In genomic region chr7:19130657-19131056, GRCm38 (mm10) we compare ENCODE assay signal across 7 mouse cellular contexts. TPM values are rescaled to one million over a fixed set of nuclear protein-coding genes. Genes with fewer than 3 reads are reported as not detected.
DNase-seq lines count a peak whose midpoint lies in the region; ATAC-seq and TF ChIP-seq lines count a peak whose summit lies in the region.

No protein-coding gene starts in this region.

- H3K9ac ChIP-seq in neural tube, embryonic 11.5 days (ENCODE audit: low read length), result no peak overlapping the region; the same call in none of the 2 replicates
- H3K9ac ChIP-seq in neural tube, embryonic 15.5 days (replicated peaks), result peak overlapping the region; percentile 43

- H3K4me1 ChIP-seq in neural tube, embryonic 11.5 days (ENCODE audit: control insufficient read depth, insufficient read depth, low read length), result 0 out of 2 replicates have a peak, but pooled peaks cover 3% of the 10 kb centered on the region
- H3K4me1 ChIP-seq in embryonic fibroblast, embryonic 13.5 days (ENCODE audit: control insufficient read depth, insufficient read depth, low read length), result peaks cover 3% of the 10 kb centered on the region; the same call in 1 of the 2 replicates
- peaks cover 14% of the 10 kb centered on the region for H3K4me1 ChIP-seq in limb, embryonic 10.5 days
- peaks cover 19% of the 10 kb centered on the region for H3K4me1 ChIP-seq in neural tube, embryonic 15.5 days

- WGBS in neural tube, embryonic 11.5 days, result 36% methylated on average over 4 of the region's 4 CpGs
- WGBS in limb, embryonic 10.5 days, result 27% methylated on average over 4 of the region's 4 CpGs
- WGBS in neural tube, embryonic 15.5 days, result 24% methylated on average over 4 of the region's 4 CpGs

- H3K9me3 ChIP-seq in neural tube, embryonic 11.5 days (ENCODE audit: control insufficient read depth, low read length), result no peaks in the 10 kb centered on the region
- H3K9me3 ChIP-seq in limb, embryonic 10.5 days (replicated peaks), result no peaks in the 10 kb centered on the region
- no peaks in the 10 kb centered on the region for H3K9me3 ChIP-seq in neural tube, embryonic 15.5 days (replicated peaks)

- peak overlapping the region; percentile 57 for H3K4me2 ChIP-seq in neural tube, embryonic 11.5 days (ENCODE audit: low read depth)
- peak overlapping the region; percentile 66 for H3K4me2 ChIP-seq in neural tube, embryonic 15.5 days

- no peak for TF ChIP-seq POLR2A in embryonic fibroblast, embryonic 13.5 days (IDR thresholded peaks at IDR 0.05; ENCODE audit: low read depth, low read length)

- H3K36me3 ChIP-seq in neural tube, embryonic 11.5 days (ENCODE audit: control insufficient read depth, insufficient read depth, low read length), result 0 out of 2 replicates have a peak, but pooled peaks cover 2% of the 10 kb centered on the region
- H3K36me3 ChIP-seq in limb, embryonic 10.5 days, result peaks cover 49% of the 10 kb centered on the region
- peaks cover 6% of the 10 kb centered on the region for H3K36me3 ChIP-seq in neural tube, embryonic 15.5 days

- H3K27me3 ChIP-seq in neural tube, embryonic 11.5 days (ENCODE audit: control insufficient read depth, insufficient read depth, low read length), result no peaks in the 10 kb centered on the region
- H3K27me3 ChIP-seq in limb, embryonic 10.5 days (ENCODE audit: low read depth, poor library complexity, severe bottlenecking), result no peaks in the 10 kb centered on the region
- H3K27me3 ChIP-seq in neural tube, embryonic 15.5 days (replicated peaks), result no peaks in the 10 kb centered on the region

- no peak for ATAC-seq in neural tube, embryonic 11.5 days (ENCODE audit: insufficient read depth, low FRiP score, low TSS enrichment)
- no peak for ATAC-seq in neural tube, embryonic 15.5 days (ENCODE audit: low FRiP score)

- no peak for TF ChIP-seq CTCF in embryonic fibroblast, embryonic 13.5 days (IDR thresholded peaks at IDR 0.05; ENCODE audit: borderline replicate concordance, insufficient read depth, low read length)

- peak overlapping the region; percentile 77 for H3K27ac ChIP-seq in neural tube, embryonic 11.5 days (ENCODE audit: low read depth, low read length)
- peak overlapping the region; percentile 82 for H3K27ac ChIP-seq in embryonic fibroblast, embryonic 13.5 days (ENCODE audit: insufficient read depth, low read length)
- H3K27ac ChIP-seq in limb, embryonic 10.5 days, result peak overlapping the region; percentile 88
- H3K27ac ChIP-seq in neural tube, embryonic 15.5 days (replicated peaks), result peak overlapping the region; percentile 90

- DNase-seq in neural tube, embryonic 11.5 days (ENCODE audit: low spot score), result no peak
- no peak for DNase-seq in neural tube, embryonic 10.5 days (ENCODE audit: extremely low spot score, low spot score)
- no peak for DNase-seq in limb, embryonic 10.5 days (ENCODE audit: low spot score)
- no peak for DNase-seq in urinary bladder, adult 2 months (ENCODE audit: low spot score)
- DNase-seq in embryo, embryonic 10 days (ENCODE audit: low spot score), result no peak

- peak overlapping the region; percentile 27; the same call in 1 of the 2 replicates for H3K4me3 ChIP-seq in neural tube, embryonic 11.5 days (ENCODE audit: low read depth, low read length)
- H3K4me3 ChIP-seq in embryonic fibroblast, embryonic 13.5 days (ENCODE audit: insufficient read depth, low read length), result peak overlapping the region; percentile 30; the same call in 1 of the 2 replicates
- peak overlapping the region; percentile 55 for H3K4me3 ChIP-seq in limb, embryonic 10.5 days
- peak overlapping the region; percentile 50 for H3K4me3 ChIP-seq in neural tube, embryonic 15.5 days (replicated peaks)

RNA-seq across cellular contexts. Expression of gene Fbxo46, which starts 11.0 kb away (rescaled TPM):
- polyA plus RNA-seq in neural tube, embryonic 11.5 days (2014; fragmentation: Nextera tagmentation; extraction: Ambion mirVana), result 10.1 and 10.6 TPM in 2 replicates
- polyA plus RNA-seq in embryonic fibroblast, embryonic 13.5 days (2011; ENCODE audit: insufficient read length, low read depth, missing spikeins), result 4.8 and 7.1 TPM in 2 replicates
- polyA plus RNA-seq in limb, embryonic 10.5 days (2016; fragmentation: Nextera tagmentation; extraction: Ambion mirVana), result 15.2 and 19.6 TPM in 2 replicates
- polyA plus RNA-seq in neural tube, embryonic 15.5 days (2015; fragmentation: Nextera tagmentation; extraction: Ambion mirVana), result 15.5 and 17.0 TPM in 2 replicates
- 7.2 and 7.7 TPM in 2 replicates for polyA plus RNA-seq in urinary bladder, adult 2 months (2012; rRNA removed)

RNA-seq across cellular contexts. Expression of gene Gm4969, which starts 12.5 kb away (rescaled TPM):
- 1.3 and 1.4 TPM in 2 replicates for polyA plus RNA-seq in neural tube, embryonic 11.5 days (2014; fragmentation: Nextera tagmentation; extraction: Ambion mirVana)
- polyA plus RNA-seq in embryonic fibroblast, embryonic 13.5 days (2011; ENCODE audit: insufficient read length, low read depth, missing spikeins), result not detected in 2 replicates
- polyA plus RNA-seq in limb, embryonic 10.5 days (2016; fragmentation: Nextera tagmentation; extraction: Ambion mirVana), result 1.1 and 2.2 TPM in 2 replicates
- 7.5 and 8.2 TPM in 2 replicates for polyA plus RNA-seq in neural tube, embryonic 15.5 days (2015; fragmentation: Nextera tagmentation; extraction: Ambion mirVana)
- polyA plus RNA-seq in urinary bladder, adult 2 months (2012; rRNA removed), result 0.13 and 0.40 TPM in 2 replicates

RNA-seq across cellular contexts. Expression of gene Qpctl, which starts 18.4 kb away (rescaled TPM):
- polyA plus RNA-seq in neural tube, embryonic 11.5 days (2014; fragmentation: Nextera tagmentation; extraction: Ambion mirVana), result 12.9 and 13.9 TPM in 2 replicates
- 16.3 and 19.2 TPM in 2 replicates for polyA plus RNA-seq in embryonic fibroblast, embryonic 13.5 days (2011; ENCODE audit: insufficient read length, low read depth, missing spikeins)
- 12.5 and 14.4 TPM in 2 replicates for polyA plus RNA-seq in limb, embryonic 10.5 days (2016; fragmentation: Nextera tagmentation; extraction: Ambion mirVana)
- 21.7 and 24.5 TPM in 2 replicates for polyA plus RNA-seq in neural tube, embryonic 15.5 days (2015; fragmentation: Nextera tagmentation; extraction: Ambion mirVana)
- 11.1 and 13.1 TPM in 2 replicates for polyA plus RNA-seq in urinary bladder, adult 2 months (2012; rRNA removed)

RNA-seq across cellular contexts. Expression of gene Snrpd2, which starts 18.9 kb away (rescaled TPM):
- polyA plus RNA-seq in neural tube, embryonic 11.5 days (2014; fragmentation: Nextera tagmentation; extraction: Ambion mirVana), result 148 and 152 TPM in 2 replicates
- polyA plus RNA-seq in embryonic fibroblast, embryonic 13.5 days (2011; ENCODE audit: insufficient read length, low read depth, missing spikeins), result 70.0 and 71.3 TPM in 2 replicates
- polyA plus RNA-seq in limb, embryonic 10.5 days (2016; fragmentation: Nextera tagmentation; extraction: Ambion mirVana), result 176 and 199 TPM in 2 replicates
- polyA plus RNA-seq in neural tube, embryonic 15.5 days (2015; fragmentation: Nextera tagmentation; extraction: Ambion mirVana), result 122 and 124 TPM in 2 replicates
- 122 and 124 TPM in 2 replicates for polyA plus RNA-seq in urinary bladder, adult 2 months (2012; rRNA removed)

RNA-seq across cellular contexts. Expression of gene Gipr, which starts 35.3 kb away (rescaled TPM):
- 0.69 and 0.76 TPM in 2 replicates for polyA plus RNA-seq in neural tube, embryonic 11.5 days (2014; fragmentation: Nextera tagmentation; extraction: Ambion mirVana)
- not detected in 2 replicates for polyA plus RNA-seq in embryonic fibroblast, embryonic 13.5 days (2011; ENCODE audit: insufficient read length, low read depth, missing spikeins)
- 0.06 and 0.09 TPM in 2 replicates for polyA plus RNA-seq in limb, embryonic 10.5 days (2016; fragmentation: Nextera tagmentation; extraction: Ambion mirVana)
- 1.2 and 2.1 TPM in 2 replicates for polyA plus RNA-seq in neural tube, embryonic 15.5 days (2015; fragmentation: Nextera tagmentation; extraction: Ambion mirVana)
- polyA plus RNA-seq in urinary bladder, adult 2 months (2012; rRNA removed), result 0.09 and 0.28 TPM in 2 replicates
